Mouse (Mus musculus): Measurements from ENCODE around the gene Zer1. TPM values are rescaled to one million over a fixed set of nuclear protein-coding genes. Genes with fewer than 3 reads are reported as not detected.
"Not testable (repeated sequence)": the region's sequence is repeated elsewhere in the genome, so short reads cannot be mapped to it uniquely, and the experiment has no call there.

Gene Zer1
- 10 to 100 TPM; 25.7 to 26.7 TPM for total RNA-seq (2021)

DNA sequence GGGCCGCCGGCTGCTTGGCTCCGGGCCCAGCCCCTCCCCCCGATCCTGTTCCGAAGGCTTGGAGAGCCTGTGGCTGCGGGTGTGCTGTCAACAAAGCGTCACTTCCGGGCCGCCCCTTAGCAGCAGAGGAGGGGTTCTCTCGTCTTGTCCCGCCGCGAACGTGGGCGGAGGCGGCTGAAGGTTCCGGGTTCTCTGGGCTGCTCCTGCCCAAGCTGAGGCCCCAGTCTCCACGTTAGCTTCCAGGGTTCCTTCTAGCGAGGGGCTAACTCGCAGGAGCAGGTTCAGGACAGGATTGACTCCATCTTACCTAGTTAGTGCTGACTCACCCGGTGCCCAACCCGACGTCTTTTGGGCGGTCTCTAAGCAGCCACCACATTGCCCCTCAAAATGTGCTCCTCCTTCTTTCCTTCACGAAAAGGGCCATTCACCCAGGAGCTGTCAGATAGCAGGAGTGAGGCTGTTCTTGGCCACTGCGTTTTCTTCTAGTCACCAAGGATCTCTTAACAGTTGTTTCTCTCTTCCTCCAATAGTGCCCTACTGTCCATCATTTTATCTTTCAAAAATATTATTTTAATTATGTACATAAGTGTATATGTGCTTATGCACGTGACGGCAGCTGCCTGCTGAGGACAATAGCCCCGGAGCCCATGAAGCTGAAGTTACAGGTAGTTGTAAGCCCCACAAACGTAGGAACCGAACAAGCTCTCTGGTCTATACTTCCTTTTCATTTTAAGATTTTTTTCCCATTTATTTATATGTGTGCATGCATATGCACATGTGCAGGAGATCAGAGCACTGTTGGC lies at the start of gene Zer1:
Gene Zer1, minus strand, starts transcription at position 114 of the 803 bp plus-strand sequence.
- peak; percentile 96 to 98 for DNase-seq
- intact Hi-C loops (cut with DNase I): loop anchor here (1.0 to 5.0 kb wide), 2 partner anchors 9 to 163 kb away; partner anchors contain the start of genes Dolk, Nup188 and Tbc1d13

- intact Hi-C loops (cut with DNase I): no loop called here
- no peak for DNase-seq
Observed at GRCm38 (mm10) chr2:30173541-30174240, 49.3 kb upstream of the Zer1 start.

DNA sequence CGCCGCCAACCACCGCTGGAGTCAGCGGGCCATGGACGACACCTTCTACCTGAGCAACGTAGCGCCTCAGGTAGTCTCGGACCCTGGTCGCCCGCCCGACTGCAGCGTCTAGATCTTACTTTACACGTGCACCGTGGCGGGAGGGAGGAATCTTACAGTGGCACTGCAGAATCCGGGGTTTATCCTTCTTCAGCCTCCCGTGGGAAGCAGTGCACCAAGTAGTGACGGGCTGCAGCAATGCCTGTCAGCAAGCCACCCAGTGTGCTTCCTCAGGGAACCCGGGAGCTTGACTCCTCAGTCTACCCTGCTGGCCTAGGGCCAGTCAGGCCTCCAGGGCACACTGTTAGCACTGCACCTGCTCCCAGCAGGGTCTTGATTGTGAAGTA lies 47.6 kb upstream of the Zer1 start:
- no peak for DNase-seq
- intact Hi-C loops (cut with DNase I): no loop called here

GRCm38 (mm10) chr2:30171371-30171996 lies 47.1 kb upstream of the Zer1 start, which contains the start of gene Endog:
TSS of gene Endog (plus strand) at chr2:30171493.
- DNase-seq: peak; percentile 90 to 92
- intact Hi-C loops (cut with DNase I): no loop called here

GRCm38 (mm10) chr2:30166677-30167076 lies 42.3 kb upstream of the Zer1 start:
- DNase-seq: no peak
- intact Hi-C loops (cut with DNase I): no loop called here

DNA sequence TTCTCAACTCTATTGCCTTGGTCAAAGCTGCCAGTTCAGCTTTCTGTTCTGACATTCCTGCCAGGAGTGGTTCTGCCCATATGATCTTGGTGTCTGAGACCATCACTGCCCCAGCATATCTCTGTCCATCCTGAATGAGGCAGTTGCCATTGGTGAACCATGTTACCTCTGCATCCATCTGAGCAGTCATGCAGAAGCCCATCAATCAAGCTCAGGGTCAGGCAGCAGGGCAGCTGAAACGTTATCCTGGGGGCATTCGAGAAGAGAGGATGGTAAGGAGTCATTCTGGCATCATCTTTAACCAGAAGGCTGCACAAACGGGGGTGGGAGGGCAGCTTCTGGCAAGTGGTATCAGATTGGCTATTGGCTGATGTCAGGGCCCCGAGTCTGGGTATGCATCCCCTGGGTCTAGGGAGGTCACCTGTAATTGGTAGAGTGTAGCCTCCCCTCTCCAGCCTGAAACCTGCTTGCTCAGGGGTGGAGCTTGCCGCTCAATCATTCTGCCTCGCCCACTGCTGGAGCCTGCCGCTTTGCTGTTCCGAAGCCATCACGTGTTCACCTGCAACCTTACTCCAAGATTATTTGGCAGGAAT lies 40.1 kb upstream of the Zer1 start:
- intact Hi-C loops (cut with DNase I): loop anchor here (5.0 kb wide), 1 partner anchor 87 kb away; the partner anchor contains the start of gene Pkn3
- no peak for DNase-seq

GRCm38 (mm10) chr2:30161809-30162208 lies 37.4 kb upstream of the Zer1 start:
- DNase-seq: peak; percentile 47 to 57

GRCm38 (mm10) chr2:30159871-30160270 lies 35.5 kb upstream of the Zer1 start:
- intact Hi-C loops (cut with DNase I): loop anchor here (5.0 kb wide), 1 partner anchor 83 kb away; the partner anchor contains the start of gene Pkn3
- DNase-seq: not testable (repeated sequence)

More at GRCm38 (mm10) chr2:30161809-30162208, 37.4 kb upstream of the Zer1 start:
- intact Hi-C loops (cut with DNase I): loop anchor here (1.0 to 5.0 kb wide), 4 partner anchors 29 to 121 kb away; partner anchors contain the start of genes Pkn3 and Tbc1d13

DNA sequence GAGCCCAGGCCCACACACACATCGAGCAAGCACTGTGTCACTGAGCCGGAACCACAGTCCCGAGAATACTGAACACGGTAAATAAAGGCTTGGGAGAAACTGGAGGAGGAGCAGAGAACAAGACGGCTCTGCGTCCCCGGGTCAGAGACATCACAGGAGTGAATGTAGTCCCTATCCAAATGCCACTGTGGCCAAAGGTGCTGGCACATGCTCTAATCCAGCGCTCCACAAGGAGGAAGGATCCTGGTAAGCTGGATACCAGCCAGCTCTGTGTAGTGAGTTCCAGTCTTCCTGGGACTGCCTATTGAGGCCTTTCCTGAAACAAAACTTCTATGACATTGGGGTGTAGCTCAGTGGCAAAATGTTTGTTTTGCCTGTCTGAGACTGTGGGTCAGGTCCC lies 28.2 kb upstream of the Zer1 start:
- intact Hi-C loops (cut with DNase I): no loop called here

DNA sequence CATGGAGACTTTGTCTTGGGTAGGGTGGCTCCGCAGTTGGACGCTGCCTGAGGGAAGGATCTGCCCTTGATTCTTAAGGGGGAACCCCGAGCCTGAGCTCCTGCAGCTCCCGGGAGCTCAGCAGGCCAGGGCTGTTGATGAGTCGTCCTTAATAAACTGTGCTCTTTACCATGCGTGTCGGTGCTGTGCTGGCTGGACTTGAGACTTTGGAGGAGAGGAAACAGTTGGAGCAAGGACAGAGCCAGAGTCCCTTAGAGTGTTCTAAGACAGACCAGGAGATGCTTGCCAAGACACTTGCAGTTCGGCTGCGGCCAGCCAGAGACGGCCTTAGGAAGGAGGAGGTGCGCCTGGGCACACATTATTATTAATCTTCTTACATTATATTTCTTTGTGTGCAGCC lies 27.5 kb upstream of the Zer1 start:
- DNase-seq: no peak
- intact Hi-C loops (cut with DNase I): no loop called here

More for the DNA sequence above, 28.2 kb upstream of the Zer1 start:
- no peak for DNase-seq

DNA sequence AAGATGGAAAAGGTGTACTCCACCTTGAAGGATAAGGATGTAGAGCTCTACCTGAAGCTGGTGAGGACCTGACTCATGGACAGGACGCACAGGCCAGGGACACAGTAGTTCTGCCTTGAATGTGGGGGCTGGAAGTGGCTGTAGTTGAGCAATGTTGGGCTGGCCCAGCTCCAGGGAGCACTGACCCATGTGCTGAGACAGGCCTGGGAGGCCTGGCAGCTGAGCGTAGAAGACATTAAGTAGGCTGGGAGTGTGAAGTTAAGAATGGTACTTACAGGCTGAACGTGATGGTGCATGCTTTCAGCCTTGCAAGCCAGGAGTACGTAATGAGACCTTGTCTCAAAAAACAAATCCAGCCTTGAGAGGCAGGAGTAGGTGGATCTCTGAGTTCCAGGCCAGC lies 23.1 kb upstream of the Zer1 start:
- DNase-seq: no peak
- intact Hi-C loops (cut with DNase I): no loop called here

DNA sequence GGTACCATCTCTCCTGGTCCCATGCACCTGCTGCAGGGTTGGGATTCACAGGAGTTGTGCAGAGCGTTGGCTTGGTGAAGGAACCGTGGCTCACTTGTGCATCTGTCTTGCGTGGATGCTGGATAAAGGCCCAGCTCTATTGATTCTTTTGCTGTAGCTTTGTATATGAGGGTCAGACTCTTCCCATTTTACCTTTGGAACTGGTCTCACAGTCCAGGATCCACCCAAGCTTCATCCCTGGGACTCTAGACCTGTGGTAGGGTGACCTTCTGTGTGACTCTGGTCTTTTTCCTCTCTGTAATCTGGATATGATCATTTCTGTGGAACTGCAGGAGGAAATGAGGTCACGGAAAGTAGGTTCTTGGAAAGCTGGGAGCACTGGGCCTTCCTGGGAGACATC lies 20.1 kb upstream of the Zer1 start:
- DNase-seq: no peak
- intact Hi-C loops (cut with DNase I): no loop called here

DNA sequence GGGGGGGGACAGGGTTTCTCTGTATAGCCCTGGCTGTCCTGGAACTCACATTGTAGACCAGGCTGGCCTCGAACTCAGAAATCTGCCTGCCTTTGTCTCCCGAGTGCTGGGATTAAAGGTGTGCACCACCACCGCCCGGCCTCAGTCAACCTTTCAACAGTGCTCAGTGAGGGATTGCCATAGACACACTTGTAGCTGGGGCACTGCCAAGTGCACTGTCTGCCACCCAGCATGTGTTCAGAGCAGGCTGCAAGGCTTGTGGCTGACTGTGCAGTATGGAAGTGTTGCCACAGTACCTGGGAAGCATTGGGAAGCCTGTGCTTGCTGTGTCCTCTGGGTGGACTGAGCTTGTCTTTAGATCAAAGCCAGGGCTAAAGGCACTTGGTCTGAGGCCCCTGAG lies 15.6 kb upstream of the Zer1 start:
- intact Hi-C loops (cut with DNase I); DNase-seq: not testable (repeated sequence)

GRCm38 (mm10) chr2:30136458-30136857 lies 12.1 kb upstream of the Zer1 start:
- no peak for DNase-seq
- intact Hi-C loops (cut with DNase I): no loop called here

- intact Hi-C loops (cut with DNase I): no loop called here
- DNase-seq: no peak
Observed at GRCm38 (mm10) chr2:30134928-30135620, 10.7 kb upstream of the Zer1 start.

- intact Hi-C loops (cut with DNase I): no loop called here
- DNase-seq: no peak
Observed at GRCm38 (mm10) chr2:30134378-30134711, 10.0 kb upstream of the Zer1 start.

GRCm38 (mm10) chr2:30133613-30134377 lies 9.4 kb upstream of the Zer1 start, which contains the start of gene Tbc1d13:
TSS of gene Tbc1d13 (plus strand) at chr2:30133746.
- peak; percentile 99 for DNase-seq
- intact Hi-C loops (cut with DNase I): loop anchor here (1.0 to 2.0 kb wide), 2 partner anchors 9 to 29 kb away; partner anchors contain the start of gene Zer1

GRCm38 (mm10) chr2:30132801-30133612 lies 8.6 kb upstream of the Zer1 start:
- intact Hi-C loops (cut with DNase I): loop anchor here (1.0 to 2.0 kb wide), 2 partner anchors 9 to 30 kb away; partner anchors contain the start of gene Zer1
- peak; percentile 49 to 52 for DNase-seq

Measured in heart, postnatal 10 days (tissue).